Mouse (Mus musculus): ENCODE results near the gene Phf20. TPM values are rescaled to one million over a fixed set of nuclear protein-coding genes. Genes with fewer than 3 reads are reported as not detected.
A peak's percentile ranks its signal among the peaks of the same experiment; 100 is the strongest.

Phf20 gene
- polyA plus RNA-seq, 1 experiment from 2014 or later = 119 TPM

DNA sequence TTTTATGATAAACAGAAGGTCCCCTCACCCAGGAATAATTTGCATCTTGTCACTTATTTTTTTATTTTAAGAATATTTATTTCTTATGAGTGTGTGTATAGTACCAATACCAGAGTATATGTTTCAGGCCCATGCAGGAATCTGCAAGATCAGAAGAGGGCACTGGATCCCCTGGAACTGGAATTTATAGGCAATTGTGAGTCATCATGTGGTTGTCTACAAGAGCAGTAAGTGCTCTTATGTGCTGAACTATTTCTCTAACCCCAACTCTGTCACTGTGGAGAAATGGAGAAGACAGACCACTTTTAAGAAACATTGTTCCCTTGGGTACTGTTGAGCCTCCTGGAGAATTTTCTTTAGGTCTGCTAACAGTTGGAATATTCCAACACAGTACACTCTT is 51.3 kb downstream of the Phf20 start:
- Histone ChIP-seq H3K4me2 (ENCODE audit: low read depth, low read length) (no peak overlapping the region), H3K9ac (replicated peaks; ENCODE audit: low read depth, low read length) (no peak overlapping the region), H3K4me1 (ENCODE audit: control insufficient read depth, insufficient read depth, low read length) (no peaks in the 10 kb centered on the region), H3K27ac (ENCODE audit: low read depth, low read length) (no peak overlapping the region), H3K36me3 (ENCODE audit: control insufficient read depth, insufficient read depth, low read length) (peaks cover 10% of the 10 kb centered on the region; the same call in 1 of the 2 replicates), H3K9me3 (ENCODE audit: control insufficient read depth, low read length) (no peaks in the 10 kb centered on the region), H3K4me3 (ENCODE audit: low read depth, low read length) (no peak overlapping the region), H3K27me3 (ENCODE audit: control insufficient read depth, insufficient read depth, low read length) (no peaks in the 10 kb centered on the region)
- ATAC-seq (ENCODE audit: low read depth) = no peak

- H3K27ac ChIP-seq (ENCODE audit: low read depth, low read length) = no peak overlapping the region
- H3K9ac ChIP-seq (replicated peaks; ENCODE audit: low read depth, low read length) = no peak overlapping the region
- H3K9me3 ChIP-seq (ENCODE audit: control insufficient read depth, low read length) = no peaks in the 10 kb centered on the region
- no peaks in the 10 kb centered on the region for H3K27me3 ChIP-seq (ENCODE audit: control insufficient read depth, insufficient read depth, low read length)
- no peaks in the 10 kb centered on the region for H3K4me1 ChIP-seq (ENCODE audit: control insufficient read depth, insufficient read depth, low read length)
- H3K4me2 ChIP-seq (ENCODE audit: low read depth, low read length) = no peak overlapping the region
- no peak for ATAC-seq (ENCODE audit: low read depth)
- H3K4me3 ChIP-seq (ENCODE audit: low read depth, low read length) = no peak overlapping the region
- H3K36me3 ChIP-seq (ENCODE audit: control insufficient read depth, insufficient read depth, low read length) = peaks cover 14% of the 10 kb centered on the region
Observed at GRCm38 (mm10) chr2:156250761-156251160, 54.5 kb downstream of the Phf20 start.

DNA sequence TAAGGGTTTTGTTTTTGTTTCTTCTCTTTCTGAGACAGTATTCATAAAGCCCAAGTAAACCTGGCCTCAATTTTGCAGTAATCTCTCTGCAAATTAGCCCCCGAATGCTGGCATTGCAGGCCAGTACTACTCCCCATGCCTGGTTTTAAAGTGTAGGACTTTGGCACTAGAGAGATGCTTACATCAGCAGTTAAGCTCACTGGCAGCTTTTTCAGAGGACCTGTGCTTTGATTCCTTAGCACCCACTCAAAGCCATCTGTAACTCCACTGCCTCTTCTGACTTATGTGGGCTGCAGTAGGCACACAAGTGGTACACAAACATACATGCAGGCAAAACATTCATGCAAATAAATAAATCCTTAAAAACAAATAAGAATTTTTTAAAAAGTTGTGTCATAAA is 55.0 kb downstream of the Phf20 start:
- WGBS = 98% methylated on average over 1 of the region's 1 CpGs
- no peak overlapping the region for H3K4me3 ChIP-seq (ENCODE audit: low read depth, low read length)
- no peak for ATAC-seq (ENCODE audit: low read depth)
- no peaks in the 10 kb centered on the region for H3K9me3 ChIP-seq (ENCODE audit: control insufficient read depth, low read length)
- H3K36me3 ChIP-seq (ENCODE audit: control insufficient read depth, insufficient read depth, low read length) = peaks cover 14% of the 10 kb centered on the region
- no peaks in the 10 kb centered on the region for H3K4me1 ChIP-seq (ENCODE audit: control insufficient read depth, insufficient read depth, low read length)
- no peak overlapping the region for H3K9ac ChIP-seq (replicated peaks; ENCODE audit: low read depth, low read length)
- no peak overlapping the region for H3K27ac ChIP-seq (ENCODE audit: low read depth, low read length)
- H3K4me2 ChIP-seq (ENCODE audit: low read depth, low read length) = no peak overlapping the region
- H3K27me3 ChIP-seq (ENCODE audit: control insufficient read depth, insufficient read depth, low read length) = no peaks in the 10 kb centered on the region

DNA sequence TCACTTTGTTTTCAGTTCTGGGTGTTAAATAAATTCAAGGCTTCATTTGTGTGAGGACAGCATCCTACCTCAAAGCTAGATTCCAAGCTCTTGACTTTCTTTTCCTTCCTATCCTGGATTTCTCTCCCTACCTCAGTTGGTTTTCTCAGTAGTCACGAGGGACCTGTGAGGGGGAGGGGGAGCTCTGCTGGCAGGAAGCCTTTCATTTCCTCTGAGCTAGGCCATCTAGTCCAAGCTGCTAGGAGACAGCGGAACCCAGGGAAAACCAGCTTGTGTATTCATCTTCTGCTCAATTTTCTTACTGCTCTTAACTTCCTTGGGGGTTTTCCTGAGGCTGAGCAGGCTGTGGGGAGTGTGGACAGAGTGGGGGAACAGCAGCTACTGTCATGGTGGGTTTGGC is 60.8 kb downstream of the Phf20 start:
- no peak overlapping the region for H3K4me2 ChIP-seq (ENCODE audit: low read depth, low read length)
- H3K27me3 ChIP-seq (ENCODE audit: control insufficient read depth, insufficient read depth, low read length) = no peaks in the 10 kb centered on the region
- no peak overlapping the region for H3K9ac ChIP-seq (replicated peaks; ENCODE audit: low read depth, low read length)
- ATAC-seq (ENCODE audit: low read depth) = no peak
- peaks cover 14% of the 10 kb centered on the region for H3K36me3 ChIP-seq (ENCODE audit: control insufficient read depth, insufficient read depth, low read length)
- no peaks in the 10 kb centered on the region for H3K9me3 ChIP-seq (ENCODE audit: control insufficient read depth, low read length)
- H3K27ac ChIP-seq (ENCODE audit: low read depth, low read length) = 0 out of 2 replicates have a peak overlapping the region, but pooled peaks have one; percentile 30
- WGBS = 69% methylated on average over 2 of the region's 2 CpGs
- H3K4me3 ChIP-seq (ENCODE audit: low read depth, low read length) = no peak overlapping the region
- 0 out of 2 replicates have a peak, but pooled peaks cover 4% of the 10 kb centered on the region for H3K4me1 ChIP-seq (ENCODE audit: control insufficient read depth, insufficient read depth, low read length)

DNA sequence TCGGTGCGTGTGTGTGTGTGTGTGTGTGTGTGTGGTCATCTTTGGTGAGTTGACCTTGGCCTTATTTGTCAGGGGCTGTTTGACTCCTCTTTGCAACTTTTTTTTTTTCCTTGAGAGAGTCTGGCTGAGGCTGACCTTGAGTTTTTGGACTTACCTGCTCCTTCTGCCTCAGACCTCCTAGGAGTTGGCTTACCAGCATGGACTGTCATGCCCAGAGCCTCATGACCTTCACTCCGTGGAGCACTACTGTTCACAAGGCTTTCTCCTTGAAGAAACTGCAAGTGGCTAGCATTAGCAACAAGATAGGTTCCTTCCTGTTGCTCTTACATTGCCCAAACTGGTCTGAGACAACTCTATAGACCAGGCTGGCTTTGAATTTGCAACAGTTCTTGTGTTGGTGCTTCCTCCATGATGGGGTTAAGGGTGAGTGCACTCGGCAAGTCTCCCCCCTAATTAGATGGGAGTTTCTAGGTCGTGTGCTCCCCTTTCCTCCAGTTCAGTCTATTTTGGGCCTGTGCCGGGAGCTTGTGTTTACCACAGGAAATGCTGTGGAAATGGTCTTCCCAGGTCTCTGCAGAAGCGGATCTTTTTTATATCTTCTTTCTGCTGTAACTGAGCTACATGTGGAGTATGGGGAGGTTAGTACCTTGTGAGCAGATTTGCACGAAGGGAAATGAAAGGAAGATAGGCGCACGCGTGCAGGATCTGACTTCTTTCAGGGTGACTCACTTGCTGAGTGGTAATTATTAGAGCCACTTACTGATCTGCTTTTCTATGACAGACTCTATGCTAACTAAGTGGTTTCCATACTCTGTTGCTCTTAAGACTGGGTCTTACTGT is 61.9 kb downstream of the Phf20 start:
- H3K9ac ChIP-seq (replicated peaks; ENCODE audit: low read depth, low read length) = no peak overlapping the region
- H3K4me3 ChIP-seq (ENCODE audit: low read depth, low read length) = no peak overlapping the region
- no peak overlapping the region for H3K4me2 ChIP-seq (ENCODE audit: low read depth, low read length)
- H3K4me1 ChIP-seq (ENCODE audit: control insufficient read depth, insufficient read depth, low read length) = 0 out of 2 replicates have a peak, but pooled peaks cover 4% of the 10 kb centered on the region
- 84% methylated on average over 11 of the region's 11 CpGs for WGBS
- H3K36me3 ChIP-seq (ENCODE audit: control insufficient read depth, insufficient read depth, low read length) = peaks cover 11% of the 10 kb centered on the region; the same call in 1 of the 2 replicates
- ATAC-seq (ENCODE audit: low read depth) = no peak
- no peaks in the 10 kb centered on the region for H3K9me3 ChIP-seq (ENCODE audit: control insufficient read depth, low read length)
- no peaks in the 10 kb centered on the region for H3K27me3 ChIP-seq (ENCODE audit: control insufficient read depth, insufficient read depth, low read length)
- H3K27ac ChIP-seq (ENCODE audit: low read depth, low read length) = no peak overlapping the region

GRCm38 (mm10) chr2:156260968-156261367 is 64.7 kb downstream of the Phf20 start:
- Histone ChIP-seq H3K27ac (ENCODE audit: low read depth, low read length) (no peak overlapping the region), H3K27me3 (ENCODE audit: control insufficient read depth, insufficient read depth, low read length) (no peaks in the 10 kb centered on the region), H3K9me3 (ENCODE audit: control insufficient read depth, low read length) (no peaks in the 10 kb centered on the region), H3K4me3 (ENCODE audit: low read depth, low read length) (no peak overlapping the region), H3K4me2 (ENCODE audit: low read depth, low read length) (no peak overlapping the region), H3K9ac (replicated peaks; ENCODE audit: low read depth, low read length) (no peak overlapping the region), H3K4me1 (ENCODE audit: control insufficient read depth, insufficient read depth, low read length) (0 out of 2 replicates have a peak, but pooled peaks cover 4% of the 10 kb centered on the region), H3K36me3 (ENCODE audit: control insufficient read depth, insufficient read depth, low read length) (peaks cover 11% of the 10 kb centered on the region; the same call in 1 of the 2 replicates)
- ATAC-seq (ENCODE audit: low read depth) = no peak
- 94% methylated on average over 2 of the region's 2 CpGs for WGBS

DNA sequence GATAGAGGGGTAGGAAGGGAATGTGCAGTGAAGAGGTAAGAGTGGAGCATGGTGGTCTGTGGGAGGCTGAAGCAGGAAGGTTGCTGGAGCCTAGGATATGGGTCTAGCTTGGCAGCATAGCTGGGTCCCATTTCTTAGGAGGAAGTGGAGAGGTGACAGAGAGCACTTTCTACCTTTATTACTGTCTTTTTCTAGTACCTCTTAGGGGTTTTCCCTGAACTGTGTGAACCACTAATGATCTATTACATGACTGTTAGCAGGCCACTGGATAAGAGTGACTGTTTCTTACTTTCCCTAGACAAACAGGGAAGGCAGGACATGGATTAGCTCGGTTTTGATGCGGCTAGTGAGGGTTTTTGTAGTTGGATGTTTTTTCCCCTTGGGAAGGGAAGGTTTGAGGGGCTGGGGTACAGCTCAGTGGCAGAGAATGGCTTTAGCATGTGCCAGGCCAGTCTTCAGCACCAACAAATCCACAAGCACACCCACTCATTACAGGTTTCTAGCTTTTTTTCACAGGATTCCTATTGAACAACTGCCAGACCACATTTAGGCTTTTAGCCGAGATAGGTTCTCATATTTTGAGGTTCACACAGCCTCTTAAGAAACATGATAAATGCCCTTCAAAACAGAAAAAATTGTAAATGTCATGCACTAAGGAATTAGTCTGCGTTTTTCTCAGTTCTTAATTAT is 67.1 kb downstream of the Phf20 start:
- ATAC-seq (ENCODE audit: low read depth) = no peak
- H3K36me3 ChIP-seq (ENCODE audit: control insufficient read depth, insufficient read depth, low read length) = peaks cover 7% of the 10 kb centered on the region; the same call in 1 of the 2 replicates
- WGBS = 93% methylated on average over 4 of the region's 4 CpGs

GRCm38 (mm10) chr2:156267636-156268035 is 71.4 kb downstream of the Phf20 start:
- no peaks in the 10 kb centered on the region for H3K9me3 ChIP-seq (ENCODE audit: control insufficient read depth, low read length)
- H3K36me3 ChIP-seq (ENCODE audit: control insufficient read depth, insufficient read depth, low read length) = peaks cover 6% of the 10 kb centered on the region
- no peak overlapping the region for H3K4me2 ChIP-seq (ENCODE audit: low read depth, low read length)
- ATAC-seq (ENCODE audit: low read depth) = no peak
- H3K4me1 ChIP-seq (ENCODE audit: control insufficient read depth, insufficient read depth, low read length) = no peaks in the 10 kb centered on the region
- no peak overlapping the region for H3K4me3 ChIP-seq (ENCODE audit: low read depth, low read length)
- WGBS = 94% methylated on average over 9 of the region's 9 CpGs
- no peak overlapping the region for H3K27ac ChIP-seq (ENCODE audit: low read depth, low read length)
- H3K9ac ChIP-seq (replicated peaks; ENCODE audit: low read depth, low read length) = no peak overlapping the region
- no peaks in the 10 kb centered on the region for H3K27me3 ChIP-seq (ENCODE audit: control insufficient read depth, insufficient read depth, low read length)

More for the DNA sequence above, 67.1 kb downstream of the Phf20 start:
- Histone ChIP-seq H3K4me3 (ENCODE audit: low read depth, low read length) (no peak overlapping the region), H3K9me3 (ENCODE audit: control insufficient read depth, low read length) (no peaks in the 10 kb centered on the region), H3K27ac (ENCODE audit: low read depth, low read length) (no peak overlapping the region), H3K4me2 (ENCODE audit: low read depth, low read length) (no peak overlapping the region), H3K9ac (replicated peaks; ENCODE audit: low read depth, low read length) (no peak overlapping the region), H3K4me1 (ENCODE audit: control insufficient read depth, insufficient read depth, low read length) (no peaks in the 10 kb centered on the region), H3K27me3 (ENCODE audit: control insufficient read depth, insufficient read depth, low read length) (no peaks in the 10 kb centered on the region)

DNA sequence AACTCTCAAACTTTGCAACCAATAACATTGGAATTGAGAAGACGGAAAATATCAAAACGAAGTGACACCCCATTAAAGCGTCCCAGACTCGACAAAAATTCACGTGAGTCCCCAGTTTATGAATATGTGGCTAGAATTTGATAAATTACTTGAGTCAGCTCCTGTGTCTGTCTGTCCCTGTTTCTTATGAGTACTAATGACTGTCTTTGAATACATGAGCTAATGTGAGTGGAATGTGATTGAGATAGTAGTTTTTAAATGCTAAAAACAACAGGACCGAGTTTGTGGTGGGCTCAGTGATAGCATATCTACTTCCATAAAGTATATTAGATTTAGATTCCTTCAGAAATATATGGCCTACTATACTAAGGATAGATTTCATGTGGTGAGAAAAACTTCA is 76.3 kb downstream of the Phf20 start:
- H3K27ac ChIP-seq (ENCODE audit: low read depth, low read length) = no peak overlapping the region
- WGBS = 94% methylated on average over 6 of the region's 6 CpGs
- no peak overlapping the region for H3K4me3 ChIP-seq (ENCODE audit: low read depth, low read length)
- H3K9ac ChIP-seq (replicated peaks; ENCODE audit: low read depth, low read length) = no peak overlapping the region
- ATAC-seq (ENCODE audit: low read depth) = no peak
- no peaks in the 10 kb centered on the region for H3K9me3 ChIP-seq (ENCODE audit: control insufficient read depth, low read length)
- H3K4me1 ChIP-seq (ENCODE audit: control insufficient read depth, insufficient read depth, low read length) = no peaks in the 10 kb centered on the region
- no peaks in the 10 kb centered on the region for H3K27me3 ChIP-seq (ENCODE audit: control insufficient read depth, insufficient read depth, low read length)
- H3K4me2 ChIP-seq (ENCODE audit: low read depth, low read length) = no peak overlapping the region
- H3K36me3 ChIP-seq (ENCODE audit: control insufficient read depth, insufficient read depth, low read length) = peaks cover 3% of the 10 kb centered on the region

Measured in neural tube, embryonic 14.5 days (tissue).